Mouse (Mus musculus) thymus, adult 18-20 months (tissue): ENCODE results near the gene 9930021J03Rik.

Experiments used
- DNase-seq, 2 experiments: peaks; one replicate each; pipeline ENCODE4 v3.0.0; 2022; ENCODE audit warnings: mixed read lengths in 2 of 2

Gene 9930021J03Rik

GRCm38 (mm10) chr19:29805101-29805916 lies 480 bp downstream of the 9930021J03Rik start:
- DNase-seq: peak; percentile 56 to 65

DNA sequence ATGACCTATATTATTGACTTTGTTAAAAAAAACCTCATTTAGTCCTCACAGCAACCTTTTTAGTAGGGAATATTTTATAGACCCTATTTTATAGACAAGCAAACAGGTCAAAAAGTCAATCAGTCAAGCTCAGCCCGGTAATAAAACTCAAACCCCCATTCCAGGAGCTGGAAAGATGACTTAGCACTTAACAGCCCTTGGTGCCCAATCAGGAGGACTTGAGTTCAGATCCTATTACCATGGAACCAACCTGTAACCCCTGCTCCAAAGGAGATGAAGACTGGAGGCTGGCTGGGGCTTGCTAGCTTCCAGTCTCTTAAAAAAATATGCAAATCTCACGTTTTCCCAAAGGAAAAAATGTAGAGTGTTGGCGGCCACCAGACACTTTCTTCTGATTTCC lies 1.8 kb downstream of the 9930021J03Rik start:
- no peak for DNase-seq

DNA sequence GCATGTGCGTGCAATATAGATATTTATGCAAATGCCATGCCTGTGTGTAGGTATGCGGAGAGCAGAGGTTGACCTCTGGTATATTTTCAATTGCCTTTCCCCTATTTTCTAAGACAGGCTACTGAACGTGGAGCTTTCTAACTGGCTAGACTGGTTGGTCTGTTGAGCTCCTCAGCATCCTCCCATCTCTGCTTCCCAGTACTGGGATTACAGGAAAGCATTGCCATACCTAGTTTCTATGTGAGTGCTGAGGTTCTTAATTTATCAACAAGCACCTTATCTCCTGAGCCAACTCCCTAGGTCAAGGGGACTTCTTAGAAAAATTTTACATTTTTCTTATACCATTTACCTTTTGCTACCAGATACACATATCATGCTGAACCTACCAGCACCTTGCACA lies 8.4 kb downstream of the 9930021J03Rik start:
- DNase-seq: no peak

DNA sequence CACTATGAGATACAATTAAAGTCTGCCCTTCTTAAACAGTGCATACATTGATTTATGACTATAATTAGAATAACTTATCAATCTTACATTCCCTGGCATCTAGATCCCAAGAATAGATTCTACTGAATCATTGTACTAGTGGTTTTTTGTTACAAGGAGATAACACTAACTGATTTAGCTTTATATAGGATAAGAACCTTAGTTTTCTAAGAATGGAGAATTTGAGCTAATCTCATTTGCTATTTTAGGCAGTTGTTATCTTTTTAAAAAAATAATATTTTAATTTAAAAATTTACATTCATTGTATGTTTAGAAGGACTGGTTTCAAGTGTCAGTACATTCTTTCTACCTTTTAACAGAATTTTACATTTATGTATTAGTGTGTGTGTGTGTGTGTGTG lies 17.8 kb downstream of the 9930021J03Rik start:
- DNase-seq: no peak

DNA sequence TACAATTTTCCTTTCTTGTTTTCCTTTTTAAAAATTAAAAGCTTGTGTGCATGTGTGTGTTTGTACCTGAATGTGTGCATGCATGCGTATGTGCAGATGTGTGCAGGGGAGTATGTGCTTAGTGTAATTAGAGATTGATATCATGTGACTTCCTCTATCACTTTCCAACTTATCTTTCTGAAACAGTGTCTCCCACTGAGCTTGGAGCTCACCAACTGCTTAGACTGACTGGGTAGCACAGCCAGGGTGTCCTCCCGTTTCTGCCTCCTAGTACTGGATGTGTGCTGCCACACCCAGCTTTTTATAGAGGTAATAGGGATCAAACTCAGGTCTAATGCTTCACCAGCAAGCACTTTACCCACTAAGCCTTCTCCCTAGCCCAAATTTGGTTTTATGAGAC lies 22.9 kb downstream of the 9930021J03Rik start:
- DNase-seq: no peak

GRCm38 (mm10) chr19:29753939-29754338 lies 51.9 kb downstream of the 9930021J03Rik start:
- no peak for DNase-seq

- no peak for DNase-seq
Measured at GRCm38 (mm10) chr19:29750994-29751393, 54.8 kb downstream of the 9930021J03Rik start.

DNA sequence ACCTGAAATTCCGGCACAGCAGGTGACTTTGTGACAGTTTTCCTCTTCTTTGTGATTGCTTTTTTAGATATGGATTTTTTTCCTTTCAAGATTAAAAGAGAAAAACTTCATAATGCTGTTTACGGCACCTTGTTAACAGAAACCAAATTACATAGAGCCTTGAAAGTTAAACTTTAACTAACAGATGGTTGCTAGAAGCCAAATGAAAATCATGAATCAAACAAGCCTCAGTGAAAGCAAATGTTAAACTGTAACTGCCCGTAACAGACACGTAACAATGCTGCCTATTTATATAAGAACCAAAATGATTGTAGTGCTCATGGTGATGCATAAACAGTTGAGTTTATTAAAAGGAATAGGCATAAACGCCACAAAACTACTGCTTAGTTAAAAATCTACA lies 62.3 kb downstream of the 9930021J03Rik start:
- DNase-seq: no peak

- no peak for DNase-seq
Measured at GRCm38 (mm10) chr19:29740661-29741060, 65.1 kb downstream of the 9930021J03Rik start.

DNA sequence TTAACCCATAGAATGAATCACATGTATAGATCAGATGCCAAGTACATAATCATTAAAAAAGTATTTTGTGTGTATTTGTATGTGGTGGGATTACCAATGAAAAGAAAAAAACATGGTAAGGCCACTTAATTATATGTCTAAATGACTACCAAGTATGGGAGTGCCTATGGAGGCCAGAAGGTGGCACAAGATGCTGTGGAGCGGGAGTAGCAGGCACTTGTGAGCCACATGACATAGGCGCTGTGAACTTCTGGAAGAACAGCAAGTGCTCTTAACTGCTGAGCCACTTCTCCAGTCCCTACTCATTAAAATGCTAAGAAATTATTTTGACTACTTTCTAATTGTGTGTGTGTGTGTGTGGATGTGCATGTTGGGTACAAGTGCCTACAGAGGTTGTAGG lies 66.2 kb downstream of the 9930021J03Rik start:
- no peak for DNase-seq

DNA sequence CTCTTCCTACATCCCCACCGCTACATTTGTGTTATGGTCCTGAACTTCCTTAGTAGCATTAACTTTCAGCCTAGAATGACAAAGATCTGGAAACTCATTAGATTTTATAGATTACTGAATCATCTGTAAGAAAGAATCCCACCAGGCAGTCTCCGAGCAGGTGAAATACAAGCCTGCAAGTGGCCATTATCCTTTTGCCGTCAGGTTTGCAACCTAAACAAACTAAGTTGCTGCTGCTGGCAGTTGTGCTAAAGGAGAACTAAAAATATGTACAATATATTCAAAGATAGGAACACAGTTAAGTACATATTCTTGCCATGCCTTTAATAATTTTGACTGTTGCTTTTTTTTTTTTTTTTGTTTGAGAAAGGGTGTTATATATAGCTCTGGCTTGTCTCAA lies 70.4 kb downstream of the 9930021J03Rik start:
- no peak for DNase-seq

DNA sequence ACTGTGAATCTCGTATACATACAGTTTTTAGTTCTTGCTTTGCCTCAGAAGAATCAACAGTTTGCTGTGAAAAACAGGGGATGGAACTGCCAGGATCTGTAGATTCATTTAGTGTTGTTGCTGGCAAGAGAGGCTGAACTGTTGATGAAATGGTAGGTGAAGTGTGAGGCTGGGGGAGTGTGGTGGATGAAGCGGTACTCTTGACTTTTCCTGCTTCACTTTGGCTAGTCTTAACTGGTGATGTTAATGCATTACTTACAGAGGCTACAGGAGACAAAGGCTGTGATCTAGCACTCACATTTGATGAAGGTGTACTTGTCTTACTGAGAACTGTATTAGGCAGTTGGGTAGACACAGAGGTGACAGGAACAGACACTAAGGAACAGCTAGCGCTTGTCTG lies 87.3 kb downstream of the 9930021J03Rik start:
- no peak for DNase-seq

DNA sequence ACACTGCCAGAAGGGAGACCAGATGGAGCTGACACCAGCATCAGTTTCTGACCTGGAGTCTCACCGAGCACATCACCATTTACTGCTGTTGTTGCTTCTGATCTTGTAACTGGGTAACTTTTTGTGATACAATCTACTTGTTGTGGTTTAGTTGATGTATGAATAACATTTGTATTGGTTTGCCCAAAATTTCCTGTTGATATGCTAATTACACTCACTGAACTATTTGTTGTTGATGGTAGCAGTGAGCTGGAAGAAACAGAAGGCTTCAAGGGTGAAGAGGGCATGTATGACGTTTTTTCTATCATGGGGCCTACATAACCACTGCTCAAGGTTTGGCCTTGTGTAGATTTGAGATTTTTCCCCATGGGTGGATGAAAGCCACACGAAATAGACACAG lies 87.9 kb downstream of the 9930021J03Rik start:
- no peak for DNase-seq

DNA sequence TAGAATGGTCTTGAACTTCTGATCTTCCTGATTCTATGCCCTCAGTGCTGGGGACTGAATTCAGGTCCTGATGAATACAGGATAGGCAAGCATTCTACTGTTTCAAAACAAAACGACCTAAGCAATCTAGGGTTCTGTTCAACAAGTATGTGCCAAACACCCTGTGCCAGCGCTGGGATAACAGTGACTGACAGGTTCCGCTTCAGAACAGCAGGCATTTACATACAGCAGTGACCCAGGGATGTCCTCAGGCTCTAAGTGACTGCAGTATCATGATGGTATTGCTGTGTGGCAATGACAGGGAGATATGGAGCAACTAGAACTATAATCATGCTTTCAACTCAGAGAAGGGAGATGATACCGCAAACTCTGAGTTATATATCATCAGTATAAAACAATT lies 92.3 kb downstream of the 9930021J03Rik start:
- no peak for DNase-seq

DNA sequence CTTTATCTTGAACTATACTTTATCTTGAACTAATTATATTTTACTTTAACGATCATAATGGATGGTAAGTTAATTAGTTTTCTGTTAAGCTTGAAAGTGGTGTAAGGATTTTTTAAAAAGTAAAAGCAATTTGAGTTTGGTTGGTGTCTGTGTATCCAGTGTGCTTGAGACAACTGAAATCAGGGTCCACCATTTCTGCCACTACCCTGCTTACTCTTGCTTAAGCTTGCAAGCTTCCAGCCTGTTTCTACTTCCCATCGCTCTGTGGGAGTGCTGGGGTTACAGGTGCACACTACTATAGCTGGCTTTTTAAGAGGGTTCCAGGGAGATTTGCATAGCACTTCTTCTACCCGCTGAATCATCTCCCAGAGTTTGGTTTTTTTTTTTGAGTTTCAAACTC lies 96.3 kb downstream of the 9930021J03Rik start:
- DNase-seq: no peak

GRCm38 (mm10) chr19:29708461-29708860 lies 97.3 kb downstream of the 9930021J03Rik start:
- DNase-seq: no peak

GRCm38 (mm10) chr19:29708003-29708402 lies 97.8 kb downstream of the 9930021J03Rik start:
- DNase-seq: peak; percentile 12 to 22

DNA sequence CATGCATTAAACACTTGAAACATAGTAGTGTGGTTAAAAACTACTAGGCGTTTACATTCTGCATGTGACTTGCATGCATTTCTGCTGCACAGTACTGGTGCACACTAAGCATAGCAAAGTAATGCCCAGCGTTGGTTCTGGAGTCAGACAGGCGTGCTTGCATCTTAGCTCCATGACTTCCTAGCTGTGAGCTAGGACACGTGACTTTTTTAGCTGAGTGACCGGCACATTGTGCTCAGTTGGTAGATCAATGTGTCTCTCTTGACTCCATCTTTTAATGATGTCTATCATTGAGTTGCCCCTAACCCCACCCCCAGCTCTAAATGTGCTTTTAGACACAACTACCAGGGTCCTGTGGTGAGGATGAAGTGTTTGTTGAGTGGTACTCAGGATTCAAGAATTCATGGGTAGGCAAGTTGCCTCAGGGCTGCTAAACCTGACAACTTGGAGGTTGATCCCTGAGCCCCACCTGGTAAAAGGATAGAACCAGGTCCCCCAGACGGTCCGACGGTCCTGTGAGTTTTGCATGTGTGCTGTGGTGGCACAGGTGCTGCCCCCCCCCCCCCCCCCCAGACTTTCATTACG lies 98.4 kb downstream of the 9930021J03Rik start:
- DNase-seq: no peak

- no peak for DNase-seq
Measured at GRCm38 (mm10) chr19:29704436-29704835, 101.4 kb downstream of the 9930021J03Rik start.

GRCm38 (mm10) chr19:29701707-29702106 lies 104.1 kb downstream of the 9930021J03Rik start:
- no peak for DNase-seq

DNA sequence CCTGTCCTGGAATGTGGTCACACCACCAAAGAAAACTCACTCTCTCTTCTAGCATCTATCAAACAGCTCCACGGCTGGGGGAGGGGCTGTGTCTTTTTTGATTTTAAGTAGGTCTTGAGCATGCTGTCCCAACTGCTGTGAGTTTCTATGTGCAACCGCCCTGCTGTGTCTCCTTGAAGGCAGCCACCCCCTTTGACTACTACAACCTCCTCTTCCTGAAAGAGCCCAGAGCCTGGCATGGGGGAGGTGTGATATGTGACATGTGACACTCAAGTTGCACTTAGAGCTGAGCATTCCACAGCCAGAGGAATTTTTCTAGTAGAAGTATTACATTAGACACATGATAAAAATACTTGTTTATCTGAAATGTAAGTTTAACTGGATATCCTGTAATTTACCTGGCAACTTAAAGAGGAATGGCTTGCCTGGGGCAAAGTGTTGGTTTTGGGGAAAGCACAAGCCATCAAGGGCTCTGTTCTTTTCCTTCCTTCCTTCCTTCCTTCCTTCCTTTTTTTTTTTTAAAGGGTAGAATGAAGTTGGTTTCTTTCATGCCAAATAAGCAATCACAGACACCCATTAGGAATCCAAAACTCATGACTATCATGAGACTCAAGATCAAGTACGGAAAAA lies 108.4 kb downstream of the 9930021J03Rik start, which contains the start of gene Mlana:
TSS of gene Mlana (plus strand) at position 580 of the 630 bp plus-strand sequence.
- DNase-seq: no peak

DNA sequence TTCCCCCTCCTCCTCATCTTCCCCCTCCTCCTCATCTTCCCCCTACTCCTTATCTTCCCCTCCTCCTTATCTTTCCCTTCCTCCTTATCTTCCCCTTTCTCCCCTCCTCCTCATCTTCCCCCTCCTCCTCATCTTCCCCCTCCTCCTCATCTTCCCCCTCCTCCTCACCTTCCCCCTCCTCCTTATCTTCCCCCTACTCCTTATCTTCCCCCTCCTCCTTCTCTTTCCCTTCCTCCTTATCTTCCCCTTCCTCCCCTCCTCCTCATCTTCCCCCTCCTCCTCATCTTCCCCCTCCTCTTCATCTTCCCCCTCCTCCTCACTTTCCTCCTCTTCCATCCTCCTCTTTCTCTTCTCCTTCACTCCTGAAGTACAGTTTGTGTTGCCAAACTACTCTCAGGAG lies 108.9 kb downstream of the 9930021J03Rik start:
- DNase-seq: no peak

DNA sequence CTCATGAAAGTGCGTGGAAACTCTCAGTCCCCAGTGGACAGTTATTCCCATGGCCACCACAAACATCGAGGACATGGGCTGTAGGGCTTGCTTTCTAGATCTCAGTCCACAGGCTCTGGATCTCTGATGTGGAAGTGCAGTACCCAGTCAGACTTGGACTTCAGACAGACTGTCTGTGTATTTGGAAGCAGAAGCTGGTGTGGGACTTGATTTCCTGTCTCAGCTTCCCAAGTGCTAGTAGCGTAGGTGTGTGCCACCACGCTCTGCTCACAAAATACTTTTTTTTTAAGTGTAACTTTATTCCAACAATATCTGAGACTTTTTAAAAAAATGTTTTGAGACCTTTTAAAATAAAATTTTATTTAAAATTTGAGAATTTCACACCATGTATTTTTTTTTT lies 109.5 kb downstream of the 9930021J03Rik start:
- no peak for DNase-seq

- DNase-seq: no peak
Measured at GRCm38 (mm10) chr19:29695071-29695470, 110.7 kb downstream of the 9930021J03Rik start.
